Mouse (Mus musculus): Measurements from ENCODE around the gene Adora3. TPM values are rescaled to one million over a fixed set of nuclear protein-coding genes. Genes with fewer than 3 reads are reported as not detected.

Gene Adora3
- polyA plus RNA-seq, 1 experiment: 0.19 TPM

- peak overlapping the region; percentile 92 for H3K4me3 ChIP-seq (replicated peaks)
- peaks cover 80% of the 10 kb centered on the region for H3K4me1 ChIP-seq
- TF ChIP-seq GATA1 (IDR thresholded peaks at IDR 0.05; ENCODE audit: borderline replicate concordance, low read length) (no peak), FLI1 (IDR thresholded peaks at IDR 0.05; ENCODE audit: low read length) (no peak)
- no peaks in the 10 kb centered on the region for H3K9me3 ChIP-seq
- H3K36me3 ChIP-seq (replicated peaks; ENCODE audit: low read length): peaks cover 85% of the 10 kb centered on the region
- H3K27me3 ChIP-seq (replicated peaks): no peaks in the 10 kb centered on the region
These were observed 57.0 kb downstream of the Adora3 start for GRCm38 (mm10) chr3:105927561-105928194.

- Histone ChIP-seq H3K4me1 (peaks cover 79% of the 10 kb centered on the region), H3K4me3 (replicated peaks) (peak overlapping the region; percentile 92), H3K36me3 (replicated peaks; ENCODE audit: low read length) (peaks cover 80% of the 10 kb centered on the region), H3K27me3 (replicated peaks) (no peaks in the 10 kb centered on the region), H3K9me3 (no peaks in the 10 kb centered on the region)
- TF ChIP-seq FLI1 (IDR thresholded peaks at IDR 0.05; ENCODE audit: low read length): no peak
- no peak for TF ChIP-seq GATA1 (IDR thresholded peaks at IDR 0.05; ENCODE audit: borderline replicate concordance, low read length)
These were observed 57.5 kb downstream of the Adora3 start for GRCm38 (mm10) chr3:105928195-105928569.

GRCm38 (mm10) chr3:105928781-105929180, 58.1 kb downstream of the Adora3 start:
- Histone ChIP-seq H3K4me3 (replicated peaks) (peak overlapping the region; percentile 92), H3K4me1 (peaks cover 74% of the 10 kb centered on the region), H3K27me3 (replicated peaks) (no peaks in the 10 kb centered on the region), H3K9me3 (no peaks in the 10 kb centered on the region), H3K36me3 (replicated peaks; ENCODE audit: low read length) (peaks cover 76% of the 10 kb centered on the region)
- TF ChIP-seq FLI1 (IDR thresholded peaks at IDR 0.05; ENCODE audit: low read length) (no peak), GATA1 (IDR thresholded peaks at IDR 0.05; ENCODE audit: borderline replicate concordance, low read length) (no peak)

GRCm38 (mm10) chr3:105929821-105930220, 59.2 kb downstream of the Adora3 start:
- no peak for TF ChIP-seq FLI1 (IDR thresholded peaks at IDR 0.05; ENCODE audit: low read length)
- Histone ChIP-seq H3K36me3 (replicated peaks; ENCODE audit: low read length) (peaks cover 73% of the 10 kb centered on the region), H3K27me3 (replicated peaks) (no peaks in the 10 kb centered on the region), H3K4me3 (replicated peaks) (peak overlapping the region; percentile 92), H3K4me1 (peaks cover 74% of the 10 kb centered on the region), H3K9me3 (no peaks in the 10 kb centered on the region)

- Histone ChIP-seq H3K36me3 (replicated peaks; ENCODE audit: low read length) (peaks cover 61% of the 10 kb centered on the region), H3K4me1 (peaks cover 74% of the 10 kb centered on the region), H3K9me3 (no peaks in the 10 kb centered on the region), H3K4me3 (replicated peaks) (peak overlapping the region; percentile 94), H3K27me3 (replicated peaks) (no peaks in the 10 kb centered on the region)
- TF ChIP-seq FLI1 (IDR thresholded peaks at IDR 0.05; ENCODE audit: low read length) (no peak), GATA1 (IDR thresholded peaks at IDR 0.05; ENCODE audit: borderline replicate concordance, low read length) (no peak)
These were observed 60.4 kb downstream of the Adora3 start for GRCm38 (mm10) chr3:105931095-105931494.

GRCm38 (mm10) chr3:105932240-105933071, 61.8 kb downstream of the Adora3 start, which contains the start of gene I830077J02Rik:
TSS of gene I830077J02Rik (minus strand) at chr3:105932664.
- Histone ChIP-seq H3K27me3 (replicated peaks) (no peaks in the 10 kb centered on the region), H3K4me1 (peaks cover 74% of the 10 kb centered on the region), H3K4me3 (replicated peaks) (peak within 1 kb of the TSS; percentile 94), H3K36me3 (replicated peaks; ENCODE audit: low read length) (peaks cover 61% of the 10 kb centered on the region), H3K9me3 (no peaks in the 10 kb centered on the region)
- TF ChIP-seq GATA1 (IDR thresholded peaks at IDR 0.05; ENCODE audit: borderline replicate concordance, low read length) (peak; percentile 52; the same call in 1 of the 3 replicates), FLI1 (IDR thresholded peaks at IDR 0.05; ENCODE audit: low read length) (0 out of 2 replicates have a peak, but pooled peaks have one; percentile 43)

GRCm38 (mm10) chr3:105933926-105934325, 63.3 kb downstream of the Adora3 start:
- H3K4me1 ChIP-seq: peaks cover 63% of the 10 kb centered on the region
- H3K27me3 ChIP-seq (replicated peaks): no peaks in the 10 kb centered on the region
- no peak overlapping the region for H3K4me3 ChIP-seq (replicated peaks)
- no peaks in the 10 kb centered on the region for H3K9me3 ChIP-seq
- TF ChIP-seq GATA1 (IDR thresholded peaks at IDR 0.05; ENCODE audit: borderline replicate concordance, low read length) (no peak), FLI1 (IDR thresholded peaks at IDR 0.05; ENCODE audit: low read length) (no peak)
- peaks cover 53% of the 10 kb centered on the region for H3K36me3 ChIP-seq (replicated peaks; ENCODE audit: low read length)

GRCm38 (mm10) chr3:105935033-105935432, 64.4 kb downstream of the Adora3 start:
- no peak for TF ChIP-seq FLI1 (IDR thresholded peaks at IDR 0.05; ENCODE audit: low read length)
- no peak for TF ChIP-seq GATA1 (IDR thresholded peaks at IDR 0.05; ENCODE audit: borderline replicate concordance, low read length)
- Histone ChIP-seq H3K36me3 (replicated peaks; ENCODE audit: low read length) (peaks cover 43% of the 10 kb centered on the region), H3K27me3 (replicated peaks) (no peaks in the 10 kb centered on the region), H3K9me3 (no peaks in the 10 kb centered on the region), H3K4me3 (replicated peaks) (no peak overlapping the region), H3K4me1 (peaks cover 52% of the 10 kb centered on the region)

GRCm38 (mm10) chr3:105936111-105936510, 65.5 kb downstream of the Adora3 start:
- no peak for TF ChIP-seq GATA1 (IDR thresholded peaks at IDR 0.05; ENCODE audit: borderline replicate concordance, low read length)
- no peak for TF ChIP-seq FLI1 (IDR thresholded peaks at IDR 0.05; ENCODE audit: low read length)
- no peak overlapping the region for H3K4me3 ChIP-seq (replicated peaks)
- no peaks in the 10 kb centered on the region for H3K9me3 ChIP-seq
- no peaks in the 10 kb centered on the region for H3K27me3 ChIP-seq (replicated peaks)
- peaks cover 43% of the 10 kb centered on the region for H3K36me3 ChIP-seq (replicated peaks; ENCODE audit: low read length)
- peaks cover 47% of the 10 kb centered on the region for H3K4me1 ChIP-seq

GRCm38 (mm10) chr3:105951348-105951747, 80.7 kb downstream of the Adora3 start:
- peaks cover 100% of the 10 kb centered on the region for H3K36me3 ChIP-seq (replicated peaks; ENCODE audit: low read length)
- H3K27me3 ChIP-seq (replicated peaks): no peaks in the 10 kb centered on the region
- H3K4me1 ChIP-seq: peaks cover 51% of the 10 kb centered on the region
- no peak overlapping the region for H3K4me3 ChIP-seq (replicated peaks)
- TF ChIP-seq FLI1 (IDR thresholded peaks at IDR 0.05; ENCODE audit: low read length) (no peak), GATA1 (IDR thresholded peaks at IDR 0.05; ENCODE audit: borderline replicate concordance, low read length) (no peak)
- H3K9me3 ChIP-seq: no peaks in the 10 kb centered on the region

All from megakaryocyte, embryonic 14.5 days (primary cell).